Mouse (Mus musculus) midbrain, embryonic 16.5 days (tissue): ENCODE data around the gene Atp5c1. TPM values are rescaled to one million over a fixed set of nuclear protein-coding genes. Genes with fewer than 3 reads are reported as not detected.

Experiments used
- polyA plus RNA-seq: library from polyadenylated mRNA; unstranded; fragments of >200 nt; fragmentation: Nextera tagmentation; extraction: Ambion mirVana; gene quantifications from 2 replicates; pipeline ENCODE4 v1.2.1, GENCODE M21; 2015

Gene Atp5c1
- polyA plus RNA-seq, 1 experiment from 2014 or later: 572 TPM

Other genes starting within 250 kb of the Atp5c1 start
- 1.1 and 1.6 TPM in 2 replicates for gene 4930412O13Rik, start 199.3 kb downstream of the Atp5c1 start, polyA plus RNA-seq
- gene 9230102O04Rik, start 191.0 kb downstream of the Atp5c1 start, polyA plus RNA-seq: 2.3 and 4.0 TPM in 2 replicates
- gene Gata3, start 190.5 kb downstream of the Atp5c1 start, polyA plus RNA-seq: 84.5 and 92.5 TPM in 2 replicates
- 13.8 and 13.9 TPM in 2 replicates for gene Taf3, start 31.9 kb downstream of the Atp5c1 start, polyA plus RNA-seq
- gene Kin, start 83 bp upstream of the Atp5c1 start, polyA plus RNA-seq: 27.4 and 32.2 TPM in 2 replicates
- 2.7 and 3.0 TPM in 2 replicates for gene Itih2, start 50.9 kb upstream of the Atp5c1 start, polyA plus RNA-seq
- gene Itih5, start 73.1 kb upstream of the Atp5c1 start, polyA plus RNA-seq: 5.8 and 6.5 TPM in 2 replicates